Mouse (Mus musculus): Measurements from ENCODE around the gene Smug1.

DNA sequence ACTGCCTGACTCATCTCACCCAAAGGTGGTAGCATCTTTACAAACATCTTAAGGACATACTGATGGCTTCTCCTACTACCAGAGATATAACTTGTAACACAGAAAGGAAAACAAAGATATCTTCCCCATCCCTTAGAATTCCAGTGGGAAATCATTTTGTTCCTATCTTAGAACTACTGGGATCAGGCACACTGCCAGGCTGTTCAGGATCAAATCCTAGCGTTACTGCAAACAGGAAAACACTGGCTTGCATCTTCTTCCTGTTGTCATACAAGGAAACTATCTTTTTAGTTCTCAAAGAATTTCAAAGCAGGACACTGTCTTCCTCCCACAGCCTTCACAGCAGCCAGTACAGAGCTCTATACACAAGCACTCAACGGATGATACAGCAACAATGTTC, 26.7 kb upstream of the Smug1 start:
- TF ChIP-seq ZC3H11A (IDR thresholded peaks at IDR 0.05; ENCODE audit: borderline replicate concordance, low read depth, low read length) (no peak), ZNF384 (IDR thresholded peaks at IDR 0.05; ENCODE audit: low read depth, low read length) (no peak), HCFC1 (IDR thresholded peaks at IDR 0.05; ENCODE audit: borderline replicate concordance, insufficient read depth, low read length) (no peak), MAFK (IDR thresholded peaks at IDR 0.05; ENCODE audit: insufficient read depth, low read depth, low read length) (no peak), CHD2 (IDR thresholded peaks at IDR 0.05; ENCODE audit: low read depth, low read length) (no peak)

Data from ES-E14 (cell line).